Mouse (Mus musculus) lung, postnatal 0 days (tissue): ENCODE measurements at regions not wholly inside any gene's neighbourhood (a gene's known extent, or its start where the extent isn't known, plus 50 kb on each side); places are given as distances from the start of the nearest gene placed in this dataset.

ENCODE experiments used
- ATAC-seq: fragments of 200-750 bp; cut with Nextera tagmentation; 2 replicates; pipeline ENCODE4 v1.8.0; 2017; ENCODE audit warnings: moderate library complexity
- DNase-seq: peaks from one replicate; pipeline ENCODE4 v3.0.0-alpha.2; 2016; ENCODE audit warnings: low spot score
- H3K27ac ChIP-seq: fragments of 300-500 bp; sonication (generic); 2 replicates; pipeline ENCODE4 v1.5.1; 2014; ENCODE audit warnings: antibody characterized with exemption, mild to moderate bottlenecking, low read length, mixed read lengths
- H3K27me3 ChIP-seq: fragments of 300-500 bp; sonication (generic); replicated peaks from 2 replicates; pipeline ENCODE4 v1.6.1; 2014; ENCODE audit warnings: low read length, mixed read lengths; ENCODE audit not compliant: insufficient read depth
- H3K36me3 ChIP-seq: fragments of 300-500 bp; sonication (generic); 2 replicates; pipeline ENCODE4 v1.6.1; 2014; ENCODE audit warnings: low read length, mixed read lengths; ENCODE audit not compliant: insufficient read depth
- H3K4me1 ChIP-seq: fragments of 300-500 bp; sonication (generic); 2 replicates; pipeline ENCODE4 v1.6.1; 2014; ENCODE audit warnings: antibody characterized with exemption, low read depth, low read length, mixed read lengths; ENCODE audit not compliant: insufficient read depth
- H3K4me2 ChIP-seq: fragments of 300-500 bp; sonication (generic); replicated peaks from 2 replicates; pipeline ENCODE4 v1.6.1; 2014; ENCODE audit warnings: low read depth, mild to moderate bottlenecking, low read length, moderate library complexity, mixed read lengths
- H3K4me3 ChIP-seq: fragments of 300-500 bp; sonication (generic); 2 replicates; pipeline ENCODE4 v1.5.1; 2014; ENCODE audit warnings: low read depth, low read length
- H3K9ac ChIP-seq: fragments of 300-500 bp; sonication (generic); replicated peaks from 2 replicates; pipeline ENCODE4 v1.6.1; 2014; ENCODE audit warnings: low read depth, mild to moderate bottlenecking
- H3K9me3 ChIP-seq: fragments of 300-500 bp; sonication (generic); 2 replicates; pipeline ENCODE4 v1.6.1; 2016; ENCODE audit warnings: low read length, mixed read lengths
- CTCF ChIP-seq: IDR thresholded peaks from 2 replicates; pipeline ENCODE4 v1.5.1; 2016; ENCODE audit warnings: antibody characterized with exemption, mild to moderate bottlenecking
- EP300 ChIP-seq: IDR thresholded peaks from 2 replicates; pipeline ENCODE4 v1.6.1; 2016; ENCODE audit warnings: antibody characterized with exemption, mild to moderate bottlenecking, control low read depth
- WGBS: fragments of 180-500 bp; shearing (Covaris S2); extraction: QIAGEN DNeasy Blood & Tissue Kit; methylation state at CpG from one replicate; pipeline ENCODE4 v1.1.7; 2014; 5-methylcytosine and 5-hydroxymethylcytosine counted together

- no peak for TF ChIP-seq EP300
- TF ChIP-seq CTCF: no peak
- Histone ChIP-seq H3K36me3 (no peaks in the 10 kb centered on the region), H3K4me2 (no peak overlapping the region), H3K27me3 (no peaks in the 10 kb centered on the region), H3K9ac (no peak overlapping the region), H3K4me1 (no peaks in the 10 kb centered on the region), H3K27ac (no peak overlapping the region), H3K9me3 (no peaks in the 10 kb centered on the region), H3K4me3 (no peak overlapping the region)
- ATAC-seq (no peak), DNase-seq (peak; percentile 5)
- WGBS: 46% methylated on average over 2 of the region's 2 CpGs
Observed at GRCm38 (mm10) chr10:104490943-104491631, 297.2 kb downstream of the Gm4340 start.
